Comparison of ENCODE assay signal across 21 mouse cellular contexts in genomic region chr13:63726509-63726908, GRCm38 (mm10).
A peak's percentile ranks its signal among the peaks of the same experiment; 100 is the strongest.
DNase-seq lines count a peak whose midpoint lies in the region; ATAC-seq and TF ChIP-seq lines count a peak whose summit lies in the region.
"Had no signal": no experiment of that assay in that cellular context is flagged by ENCODE, and none has a peak within 500 bp of the region (broad histone marks: within the 10 kb centered on the region; RNA-seq: fewer than 3 reads in every experiment).

No protein-coding gene starts in this region.

- TF ChIP-seq EP300 in lung, postnatal 0 days (IDR thresholded peaks at IDR 0.05) = no peak; the same call in none of the 2 replicates

- TF ChIP-seq POLR2A in lung, adult 2 months (IDR thresholded peaks at IDR 0.05; ENCODE audit: borderline replicate concordance, extremely low read depth, low read depth, low read length) = no peak

- 0 out of 2 replicates have a peak, but pooled peaks cover 7% of the 10 kb centered on the region for H3K27me3 ChIP-seq in hindbrain, embryonic 10.5 days (ENCODE audit: insufficient read depth, poor library complexity, severe bottlenecking)
- no peaks in the 10 kb centered on the region for H3K27me3 ChIP-seq in hindbrain, postnatal 0 days (ENCODE audit: insufficient read depth, low read length)
- no peaks in the 10 kb centered on the region for H3K27me3 ChIP-seq in lung, embryonic 14.5 days (ENCODE audit: insufficient read depth, low read length)
- no peaks in the 10 kb centered on the region for H3K27me3 ChIP-seq in lung, postnatal 0 days (replicated peaks; ENCODE audit: insufficient read depth, low read length)
- 0 out of 2 replicates have a peak, but pooled peaks cover 6% of the 10 kb centered on the region for H3K27me3 ChIP-seq in embryonic facial prominence, embryonic 10.5 days (replicated peaks; ENCODE audit: low read depth, poor library complexity, severe bottlenecking)
- H3K27me3 ChIP-seq: embryonic facial prominence, embryonic 12.5 days; embryonic facial prominence, embryonic 15.5 days had no signal

- no peak for TF ChIP-seq CTCF in hindbrain, postnatal 0 days (IDR thresholded peaks at IDR 0.05; ENCODE audit: low read depth)
- TF ChIP-seq CTCF in lung, embryonic 14.5 days (IDR thresholded peaks at IDR 0.05; ENCODE audit: low read depth) = no peak
- TF ChIP-seq CTCF in lung, adult 2 months (IDR thresholded peaks at IDR 0.05; ENCODE audit: insufficient read depth, low read length) = no peak
- TF ChIP-seq CTCF in lung, postnatal 0 days (IDR thresholded peaks at IDR 0.05) = no peak

- H3K9me3 ChIP-seq in hindbrain, embryonic 10.5 days = no peaks in the 10 kb centered on the region
- no peaks in the 10 kb centered on the region for H3K9me3 ChIP-seq in hindbrain, postnatal 0 days (ENCODE audit: low read length)
- no peaks in the 10 kb centered on the region for H3K9me3 ChIP-seq in lung, embryonic 14.5 days (ENCODE audit: low read depth, low read length)
- no peaks in the 10 kb centered on the region for H3K9me3 ChIP-seq in lung, postnatal 0 days (ENCODE audit: low read length)
- H3K9me3 ChIP-seq in embryonic facial prominence, embryonic 10.5 days = no peaks in the 10 kb centered on the region
- H3K9me3 ChIP-seq: embryonic facial prominence, embryonic 12.5 days; embryonic facial prominence, embryonic 15.5 days; hindbrain, embryonic 13.5 days had no signal

- 86% methylated on average over 6 of the region's 6 CpGs for WGBS in hindbrain, embryonic 10.5 days
- 92% methylated on average over 6 of the region's 6 CpGs for WGBS in hindbrain, postnatal 0 days
- WGBS in lung, embryonic 14.5 days = 56% methylated on average over 6 of the region's 6 CpGs
- WGBS in lung, adult 2 months = 75% methylated on average over 6 of the region's 6 CpGs
- 61% methylated on average over 6 of the region's 6 CpGs for WGBS in lung, postnatal 0 days
- 83% methylated on average over 6 of the region's 6 CpGs for WGBS in embryonic facial prominence, embryonic 10.5 days

- no peak overlapping the region for H3K4me2 ChIP-seq in hindbrain, postnatal 0 days (ENCODE audit: low read depth, low read length)
- H3K4me2 ChIP-seq in lung, embryonic 14.5 days = no peak overlapping the region
- no peak overlapping the region for H3K4me2 ChIP-seq in lung, postnatal 0 days (replicated peaks; ENCODE audit: low read depth, low read length)
- H3K4me2 ChIP-seq: embryonic facial prominence, embryonic 12.5 days; embryonic facial prominence, embryonic 15.5 days; heart, embryonic 11.5 days; hindbrain, embryonic 13.5 days had no signal

- no peak overlapping the region for H3K4me3 ChIP-seq in hindbrain, embryonic 10.5 days
- no peak overlapping the region for H3K4me3 ChIP-seq in hindbrain, postnatal 0 days (ENCODE audit: low read length)
- no peak overlapping the region for H3K4me3 ChIP-seq in lung, embryonic 14.5 days (ENCODE audit: low read depth, low read length)
- no peak overlapping the region for H3K4me3 ChIP-seq in lung, adult 2 months (replicated peaks; ENCODE audit: extremely low read depth, low read depth, low read length)
- no peak overlapping the region for H3K4me3 ChIP-seq in lung, postnatal 0 days (ENCODE audit: low read depth, low read length)
- H3K4me3 ChIP-seq in embryonic facial prominence, embryonic 10.5 days = no peak overlapping the region
- H3K4me3 ChIP-seq: embryonic facial prominence, embryonic 12.5 days; embryonic facial prominence, embryonic 15.5 days; gastrocnemius, adult 2 months; hindbrain, embryonic 13.5 days had no signal

- no peak for DNase-seq in hindbrain, embryonic 10.5 days (ENCODE audit: low spot score)
- no peak for DNase-seq in hindbrain, postnatal 0 days (ENCODE audit: low spot score)
- no peak for DNase-seq in lung, embryonic 14.5 days
- DNase-seq in lung, adult 2 months = no peak
- DNase-seq in lung, postnatal 0 days (ENCODE audit: low spot score) = peak; percentile 73
- no peak for DNase-seq in lung, postnatal 4 days
- peak; percentile 7 for DNase-seq in embryonic facial prominence, embryonic 10.5 days (ENCODE audit: low spot score)
- DNase-seq: adrenal gland, adult 8-10 months; adrenal gland, postnatal 25 days; cerebellum, adult 11-12 months; cerebellum, adult 8-10 months; cerebellum, postnatal 36 days; gastrocnemius, adult 2 months; gastrocnemius, postnatal 14 days had no signal

- peaks cover 44% of the 10 kb centered on the region for H3K4me1 ChIP-seq in hindbrain, embryonic 10.5 days (replicated peaks)
- 0 out of 2 replicates have a peak, but pooled peaks cover 3% of the 10 kb centered on the region for H3K4me1 ChIP-seq in hindbrain, postnatal 0 days (ENCODE audit: insufficient read depth, low read length)
- peaks cover 34% of the 10 kb centered on the region for H3K4me1 ChIP-seq in lung, embryonic 14.5 days (ENCODE audit: insufficient read depth)
- peaks cover 5% of the 10 kb centered on the region for H3K4me1 ChIP-seq in lung, adult 2 months (ENCODE audit: control insufficient read depth, insufficient read depth, low read length)
- H3K4me1 ChIP-seq in lung, postnatal 0 days (ENCODE audit: insufficient read depth, low read depth, low read length) = peaks cover 14% of the 10 kb centered on the region; the same call in 1 of the 2 replicates
- H3K4me1 ChIP-seq in embryonic facial prominence, embryonic 10.5 days = peaks cover 34% of the 10 kb centered on the region

- peak overlapping the region; percentile 16; the same call in 1 of the 2 replicates for H3K27ac ChIP-seq in hindbrain, embryonic 10.5 days
- no peak overlapping the region for H3K27ac ChIP-seq in hindbrain, postnatal 0 days
- H3K27ac ChIP-seq in lung, embryonic 14.5 days (ENCODE audit: low read depth) = peak overlapping the region; percentile 69
- H3K27ac ChIP-seq in lung, postnatal 0 days (ENCODE audit: low read length) = no peak overlapping the region
- H3K27ac ChIP-seq in embryonic facial prominence, embryonic 10.5 days (replicated peaks) = 0 out of 2 replicates have a peak overlapping the region, but pooled peaks have one; percentile 49
- H3K27ac ChIP-seq: embryonic facial prominence, embryonic 12.5 days; gastrocnemius, adult 2 months; hindbrain, embryonic 13.5 days had no signal

- no peaks in the 10 kb centered on the region for H3K36me3 ChIP-seq in hindbrain, embryonic 10.5 days
- H3K36me3 ChIP-seq in hindbrain, postnatal 0 days (ENCODE audit: insufficient read depth, low read length) = no peaks in the 10 kb centered on the region
- H3K36me3 ChIP-seq in lung, embryonic 14.5 days (ENCODE audit: insufficient read depth) = no peaks in the 10 kb centered on the region
- H3K36me3 ChIP-seq in lung, postnatal 0 days (ENCODE audit: insufficient read depth, low read length) = no peaks in the 10 kb centered on the region
- H3K36me3 ChIP-seq in embryonic facial prominence, embryonic 10.5 days (replicated peaks) = no peaks in the 10 kb centered on the region
- H3K36me3 ChIP-seq: embryonic facial prominence, embryonic 12.5 days; embryonic facial prominence, embryonic 15.5 days; hindbrain, embryonic 13.5 days had no signal

- no peak for ATAC-seq in hindbrain, postnatal 0 days
- no peak for ATAC-seq in lung, embryonic 14.5 days (ENCODE audit: insufficient read depth)
- ATAC-seq in lung, postnatal 0 days = peak; percentile 65
- ATAC-seq: activated CD4-positive, CD25-positive, alpha-beta regulatory T cell, adult 4 months; forebrain, embryonic 14.5 days; forebrain, postnatal 0 days had no signal

- no peak overlapping the region for H3K9ac ChIP-seq in hindbrain, postnatal 0 days (replicated peaks; ENCODE audit: low read length)
- H3K9ac ChIP-seq in lung, embryonic 14.5 days = no peak overlapping the region
- H3K9ac ChIP-seq in lung, postnatal 0 days (replicated peaks; ENCODE audit: low read depth) = no peak overlapping the region
- H3K9ac ChIP-seq: embryonic facial prominence, embryonic 12.5 days; embryonic facial prominence, embryonic 15.5 days; forebrain, postnatal 0 days; hindbrain, embryonic 13.5 days had no signal

Comparison
In these comparisons a context has a peak if more than half of its experiments do, and no peak if none do; other contexts are left out.
1. DNase-seq: peak in lung, postnatal 0 days (single experiment) and embryonic facial prominence, embryonic 10.5 days (single experiment); none in hindbrain, embryonic 10.5 days (single experiment), hindbrain, postnatal 0 days (single experiment), lung, embryonic 14.5 days (single experiment), lung, adult 2 months (single experiment) and lung, postnatal 4 days (0 of 2).
2. H3K27ac ChIP-seq: peak in hindbrain, embryonic 10.5 days (single experiment), lung, embryonic 14.5 days (single experiment) and embryonic facial prominence, embryonic 10.5 days (single experiment); none in hindbrain, postnatal 0 days (single experiment) and lung, postnatal 0 days (single experiment).